Mouse (Mus musculus) small intestine, adult 2 months (tissue): Measurements from ENCODE around the gene Cacna1h.

ENCODE experiments used
- CTCF ChIP-seq: fragments of 200-500 bp; IDR thresholded peaks from 2 replicates; pipeline ENCODE4 v1.5.1; 2012; ENCODE audit warnings: low read depth, mild to moderate bottlenecking, control low read depth, inconsistent platforms, low read length, moderate library complexity, mixed read lengths; ENCODE audit not compliant: insufficient replicate concordance, insufficient read length; ENCODE audit errors: extremely low read depth
- POLR2A ChIP-seq: fragments of 200-500 bp; IDR thresholded peaks from 2 replicates; pipeline ENCODE4 v1.6.1; 2012; ENCODE audit warnings: low read depth, mild to moderate bottlenecking, control low read depth, inconsistent platforms, low read length, moderate library complexity

DNA sequence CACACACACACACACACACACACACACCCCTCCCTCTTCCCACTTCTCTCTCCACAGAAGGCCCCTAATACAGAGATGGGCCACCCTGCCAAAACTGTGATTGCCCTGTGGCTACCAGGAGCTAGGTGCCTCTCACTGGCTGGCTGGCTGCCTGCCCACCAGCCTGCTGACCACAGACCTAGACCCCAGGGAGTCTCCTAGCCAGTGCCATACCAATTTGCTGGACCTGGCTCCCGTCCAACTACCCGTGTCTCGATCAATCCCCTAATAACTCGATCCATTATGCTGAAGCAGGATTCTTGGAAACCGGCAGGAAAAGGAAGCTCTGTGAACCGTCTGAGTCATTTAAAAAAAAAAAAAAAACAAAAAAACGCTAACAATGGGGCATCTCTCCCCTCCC lies 22.8 kb downstream of the Cacna1h start:
- TF ChIP-seq CTCF (no peak), POLR2A (no peak)
